Mouse (Mus musculus) embryonic facial prominence, embryonic 14.5 days (tissue): Measurements from ENCODE around the gene Cbarp. TPM values are rescaled to one million over a fixed set of nuclear protein-coding genes. Genes with fewer than 3 reads are reported as not detected.

ENCODE experiments used
- ATAC-seq: fragments of 200-750 bp; cut with Nextera tagmentation; 2 replicates; pipeline ENCODE4 v1.8.0; 2017; ENCODE audit warnings: low read depth, moderate number of reproducible peaks, moderate TSS enrichment
- DNase-seq: peaks from one replicate; pipeline ENCODE4 v3.0.0-alpha.2; 2015; ENCODE audit warnings: low spot score
- H3K27ac ChIP-seq: fragments of 300-500 bp; sonication (generic); replicated peaks from 2 replicates; pipeline ENCODE4 v1.5.1; 2014; ENCODE audit warnings: low read depth, mild to moderate bottlenecking, low read length, moderate library complexity
- H3K27me3 ChIP-seq: fragments of 300-500 bp; sonication (generic); replicated peaks from 2 replicates; pipeline ENCODE4 v1.6.1; 2014; ENCODE audit warnings: low read length; ENCODE audit not compliant: control insufficient read depth, insufficient read depth
- H3K36me3 ChIP-seq: fragments of 300-500 bp; sonication (generic); 2 replicates; pipeline ENCODE4 v1.6.1; 2014; ENCODE audit warnings: low read length, mixed read lengths; ENCODE audit not compliant: control insufficient read depth, insufficient read depth
- H3K4me1 ChIP-seq: fragments of 300-500 bp; sonication (generic); 2 replicates; pipeline ENCODE4 v1.6.1; 2014; ENCODE audit warnings: antibody characterized with exemption, low read length; ENCODE audit not compliant: control insufficient read depth, insufficient read depth
- H3K4me2 ChIP-seq: fragments of 300-500 bp; sonication (generic); 2 replicates; pipeline ENCODE4 v1.6.1; 2014; ENCODE audit warnings: low read depth, mild to moderate bottlenecking, low read length, moderate library complexity, mixed read lengths
- H3K4me3 ChIP-seq: fragments of 300-500 bp; sonication (generic); 2 replicates; pipeline ENCODE4 v1.5.1; 2014; ENCODE audit warnings: low read depth, mild to moderate bottlenecking, low read length
- H3K9ac ChIP-seq: fragments of 300-500 bp; sonication (generic); 2 replicates; pipeline ENCODE4 v1.6.1; 2014; ENCODE audit warnings: low read depth, mild to moderate bottlenecking, low read length, moderate library complexity, mixed read lengths
- H3K9me3 ChIP-seq: fragments of 300-500 bp; sonication (generic); 2 replicates; pipeline ENCODE4 v1.6.1; 2016; ENCODE audit warnings: low read length; ENCODE audit not compliant: control insufficient read depth
- WGBS: fragments of 180-500 bp; shearing (Covaris S2); extraction: QIAGEN DNeasy Blood & Tissue Kit; methylation state at CpG from one replicate; pipeline ENCODE4 v1.1.7; 2014; 5-methylcytosine and 5-hydroxymethylcytosine counted together
- polyA plus RNA-seq: library from polyadenylated mRNA; unstranded; fragments of >200 nt; fragmentation: Nextera tagmentation; extraction: Ambion mirVana; gene quantifications from 2 replicates; pipeline ENCODE4 v1.2.1, GENCODE M21; 2014

Cbarp gene
- 7.3 and 9.0 TPM in 2 replicates for polyA plus RNA-seq

DNA sequence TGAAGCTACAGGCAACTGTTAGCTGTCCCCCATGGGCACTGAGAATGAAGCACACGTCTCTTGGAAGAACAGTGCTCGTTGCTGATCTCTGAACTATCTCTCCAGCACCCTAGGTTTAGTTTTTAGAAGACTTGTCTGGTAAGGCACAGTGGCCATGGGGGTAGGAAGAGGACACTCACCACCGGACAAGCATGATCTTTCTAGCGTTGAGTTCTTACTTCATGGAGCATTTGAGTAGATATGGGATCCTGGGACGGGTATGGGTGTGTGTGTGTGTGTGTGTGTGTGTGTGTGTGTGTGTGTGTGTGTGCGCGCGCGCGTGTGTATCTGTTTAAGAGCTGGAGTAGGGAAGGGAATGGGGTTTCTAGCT lies at the start of gene Cbarp:
Gene Cbarp (minus strand): TSS at position 170 of the 370 bp plus-strand sequence.
- Histone ChIP-seq H3K4me3 (peak within 1 kb of the TSS; percentile 76), H3K27me3 (peaks cover 22% of the 10 kb centered on the region), H3K4me1 (peaks cover 23% of the 10 kb centered on the region), H3K27ac (peak within 1 kb of the TSS; percentile 84), H3K4me2 (peak within 1 kb of the TSS; percentile 96), H3K36me3 (peaks cover 28% of the 10 kb centered on the region), H3K9ac (peak within 1 kb of the TSS; percentile 52), H3K9me3 (0 out of 2 replicates have a peak, but pooled peaks cover 3% of the 10 kb centered on the region)
- DNase-seq (no peak), ATAC-seq (no peak)
- WGBS = 73% methylated on average over 10 of the region's 10 CpGs

DNA sequence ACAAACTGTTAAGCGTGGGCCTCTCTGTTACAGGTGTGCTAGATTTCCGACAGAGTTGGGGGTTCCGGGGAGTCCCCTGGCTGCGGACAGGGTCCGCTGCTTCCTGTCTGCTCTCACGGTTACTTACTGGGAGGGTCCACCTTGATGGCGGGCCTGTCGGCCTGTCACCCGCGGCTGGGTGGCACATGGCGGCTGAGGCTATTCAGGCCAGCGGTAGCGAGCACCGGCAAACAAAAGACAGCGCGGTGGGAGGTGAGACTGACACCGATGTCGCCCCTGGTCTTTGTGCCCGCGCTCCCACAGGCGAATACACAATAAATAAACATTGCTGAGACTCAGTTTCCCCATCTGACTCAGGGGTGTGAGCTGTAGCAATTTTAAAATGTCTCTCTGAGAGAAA lies 49.4 kb upstream of the Cbarp start:
- peaks cover 13% of the 10 kb centered on the region for H3K4me1 ChIP-seq
- peak overlapping the region; percentile 47 for H3K4me3 ChIP-seq
- H3K9me3 ChIP-seq = no peaks in the 10 kb centered on the region
- no peak overlapping the region for H3K27ac ChIP-seq
- 18% methylated on average over 21 of the region's 21 CpGs for WGBS
- H3K9ac ChIP-seq = peak overlapping the region; percentile 65
- H3K4me2 ChIP-seq = peak overlapping the region; percentile 78
- no peak for DNase-seq
- no peak for ATAC-seq
- peaks cover 26% of the 10 kb centered on the region for H3K36me3 ChIP-seq
- H3K27me3 ChIP-seq = peaks cover 35% of the 10 kb centered on the region

GRCm38 (mm10) chr10:80188453-80189024 lies 47.9 kb upstream of the Cbarp start:
- H3K4me2 ChIP-seq = no peak overlapping the region
- ATAC-seq (no peak), DNase-seq (no peak)
- no peak overlapping the region for H3K4me3 ChIP-seq
- no peak overlapping the region for H3K27ac ChIP-seq
- 77% methylated on average over 15 of the region's 15 CpGs for WGBS
- peaks cover 26% of the 10 kb centered on the region for H3K36me3 ChIP-seq
- H3K9ac ChIP-seq = no peak overlapping the region
- peaks cover 13% of the 10 kb centered on the region for H3K4me1 ChIP-seq
- H3K9me3 ChIP-seq = no peaks in the 10 kb centered on the region
- H3K27me3 ChIP-seq = peaks cover 35% of the 10 kb centered on the region

DNA sequence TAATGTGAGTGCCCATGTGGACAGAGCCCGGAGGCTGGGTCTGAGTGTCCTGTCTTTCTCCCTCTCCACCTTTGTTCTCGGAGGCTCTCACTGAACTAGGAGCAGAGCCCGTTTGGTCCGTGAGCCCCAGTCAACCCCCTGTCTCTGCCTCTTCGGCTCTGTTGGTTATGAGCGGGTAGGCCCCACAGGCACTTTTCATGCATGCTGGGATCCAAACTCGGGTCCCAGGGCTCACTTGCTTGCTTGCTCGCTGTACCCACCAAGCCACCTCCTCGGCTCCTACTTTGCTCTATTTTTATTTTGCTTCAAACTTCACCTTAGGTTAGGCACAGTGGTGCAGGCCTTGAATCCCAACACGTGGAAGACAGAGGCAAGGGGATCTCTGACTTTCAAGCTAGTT lies 47.1 kb upstream of the Cbarp start:
- H3K4me3 ChIP-seq = no peak overlapping the region
- H3K27me3 ChIP-seq = peaks cover 35% of the 10 kb centered on the region
- H3K36me3 ChIP-seq = peaks cover 32% of the 10 kb centered on the region
- ATAC-seq = no peak
- H3K9ac ChIP-seq = no peak overlapping the region
- DNase-seq = no peak
- peaks cover 13% of the 10 kb centered on the region for H3K4me1 ChIP-seq
- H3K9me3 ChIP-seq = no peaks in the 10 kb centered on the region
- 92% methylated on average over 10 of the region's 10 CpGs for WGBS
- no peak overlapping the region for H3K4me2 ChIP-seq
- H3K27ac ChIP-seq = no peak overlapping the region

DNA sequence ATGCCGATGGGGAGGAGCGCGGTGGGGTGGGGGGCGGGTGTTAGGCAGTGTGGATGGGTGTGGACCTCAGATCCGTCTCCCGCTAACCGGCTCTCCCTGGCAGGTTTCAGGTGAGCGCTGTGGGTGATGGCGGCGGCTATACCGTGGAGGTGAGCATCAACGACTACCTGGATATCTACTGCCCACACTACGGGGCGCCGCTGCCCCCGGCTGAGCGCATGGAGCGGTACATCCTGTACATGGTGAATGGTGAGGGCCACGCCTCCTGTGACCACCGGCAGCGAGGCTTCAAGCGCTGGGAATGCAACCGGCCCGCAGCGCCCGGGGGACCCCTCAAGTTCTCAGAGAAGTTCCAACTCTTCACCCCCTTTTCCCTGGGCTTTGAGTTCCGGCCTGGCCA lies 46.0 kb upstream of the Cbarp start:
- no peak overlapping the region for H3K9ac ChIP-seq
- H3K27ac ChIP-seq = no peak overlapping the region
- no peak overlapping the region for H3K4me3 ChIP-seq
- 53% methylated on average over 20 of the region's 27 CpGs for WGBS
- H3K4me2 ChIP-seq = no peak overlapping the region
- DNase-seq = no peak
- H3K4me1 ChIP-seq = peaks cover 13% of the 10 kb centered on the region
- H3K9me3 ChIP-seq = no peaks in the 10 kb centered on the region
- H3K27me3 ChIP-seq = peaks cover 30% of the 10 kb centered on the region
- ATAC-seq = no peak
- peaks cover 37% of the 10 kb centered on the region for H3K36me3 ChIP-seq

GRCm38 (mm10) chr10:80182547-80182946 lies 41.9 kb upstream of the Cbarp start:
- DNase-seq = no peak
- no peak overlapping the region for H3K4me2 ChIP-seq
- no peak for ATAC-seq
- no peak overlapping the region for H3K4me3 ChIP-seq
- H3K9ac ChIP-seq = no peak overlapping the region; the same call in 1 of the 2 replicates
- no peaks in the 10 kb centered on the region; the same call in 1 of the 2 replicates for H3K27me3 ChIP-seq
- no peak overlapping the region for H3K27ac ChIP-seq
- H3K9me3 ChIP-seq = no peaks in the 10 kb centered on the region
- peaks cover 19% of the 10 kb centered on the region; the same call in 1 of the 2 replicates for H3K36me3 ChIP-seq
- H3K4me1 ChIP-seq = peaks cover 16% of the 10 kb centered on the region
- WGBS = 90% methylated on average over 7 of the region's 7 CpGs

GRCm38 (mm10) chr10:80180823-80181222 lies 40.2 kb upstream of the Cbarp start:
- peaks cover 11% of the 10 kb centered on the region; the same call in 1 of the 2 replicates for H3K36me3 ChIP-seq
- DNase-seq (no peak), ATAC-seq (no peak)
- H3K9ac ChIP-seq = peak overlapping the region; percentile 88
- peak overlapping the region; percentile 76 for H3K4me3 ChIP-seq
- H3K9me3 ChIP-seq = no peaks in the 10 kb centered on the region
- H3K4me2 ChIP-seq = peak overlapping the region; percentile 84
- no peaks in the 10 kb centered on the region for H3K27me3 ChIP-seq
- no peak overlapping the region for H3K27ac ChIP-seq
- WGBS = 19% methylated on average over 5 of the region's 5 CpGs
- H3K4me1 ChIP-seq = peaks cover 16% of the 10 kb centered on the region

- no peaks in the 10 kb centered on the region for H3K9me3 ChIP-seq
- no peak overlapping the region for H3K27ac ChIP-seq
- H3K27me3 ChIP-seq = no peaks in the 10 kb centered on the region
- DNase-seq (no peak), ATAC-seq (no peak)
- peak overlapping the region; percentile 88 for H3K9ac ChIP-seq
- WGBS = 45% methylated on average over 6 of the region's 6 CpGs
- peaks cover 16% of the 10 kb centered on the region for H3K4me1 ChIP-seq
- peaks cover 11% of the 10 kb centered on the region; the same call in 1 of the 2 replicates for H3K36me3 ChIP-seq
- peak overlapping the region; percentile 84 for H3K4me2 ChIP-seq
- H3K4me3 ChIP-seq = peak overlapping the region; percentile 76
Measured at GRCm38 (mm10) chr10:80180288-80180687, 39.7 kb upstream of the Cbarp start.
